Mouse (Mus musculus): ENCODE measurements around the gene Speer4f2.

GRCm38 (mm10) chr5:17391207-17391606 lies 18.2 kb downstream of the Speer4f2 start:
- TF ChIP-seq GATA1 (IDR thresholded peaks at IDR 0.05; ENCODE audit: low read length): no peak
- no peak for TF ChIP-seq TAL1 (IDR thresholded peaks at IDR 0.05; ENCODE audit: low read length)
